In the genomic region with DNA sequence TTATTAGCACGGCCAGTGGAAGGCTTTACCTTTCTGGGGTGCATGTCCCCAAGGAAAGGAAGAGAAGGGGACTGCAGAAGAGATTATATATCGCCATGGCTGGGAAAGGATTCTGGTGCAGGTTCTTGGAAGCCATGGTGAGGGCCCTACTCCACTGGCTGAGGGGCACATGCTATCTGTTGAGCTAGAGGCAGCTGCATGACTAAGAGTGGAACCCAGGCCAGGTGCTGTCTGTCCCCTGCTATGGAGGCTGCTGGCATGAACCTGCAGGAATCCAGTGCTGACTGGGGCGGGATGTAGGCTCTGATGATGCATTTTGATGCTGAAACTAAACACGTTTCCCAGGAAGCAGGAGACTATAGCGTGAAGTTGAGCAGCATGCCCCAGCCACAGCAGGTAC, we compare ENCODE assay signal across 9 mouse cellular contexts.
DNase-seq lines count a peak whose midpoint lies in the region; ATAC-seq and TF ChIP-seq lines count a peak whose summit lies in the region.
"Had no signal": no experiment of that assay in that cellular context is flagged by ENCODE, and none has a peak within 500 bp of the region (broad histone marks: within the 10 kb centered on the region; RNA-seq: fewer than 3 reads in every experiment).

No protein-coding gene starts in this region.

- TF ChIP-seq EP300 in heart, postnatal 0 days (IDR thresholded peaks at IDR 0.05; ENCODE audit: low read depth) = no peak
- no peak for TF ChIP-seq EP300 in stomach, postnatal 0 days (optimal IDR thresholded peaks at IDR 0.05)

- H3K9me3 ChIP-seq in heart, postnatal 0 days (replicated peaks; ENCODE audit: control insufficient read depth, low read length) = no peaks in the 10 kb centered on the region
- no peaks in the 10 kb centered on the region for H3K9me3 ChIP-seq in midbrain, embryonic 12.5 days
- no peaks in the 10 kb centered on the region for H3K9me3 ChIP-seq in midbrain, embryonic 14.5 days (ENCODE audit: control insufficient read depth, low read length)
- no peaks in the 10 kb centered on the region for H3K9me3 ChIP-seq in hindbrain, embryonic 14.5 days (ENCODE audit: control insufficient read depth, low read length)
- H3K9me3 ChIP-seq in stomach, postnatal 0 days (ENCODE audit: control insufficient read depth, low read length) = no peaks in the 10 kb centered on the region

- intact Hi-C loops in heart, postnatal 25 days (cut with DNase I) = no loop called here

- H3K27ac ChIP-seq in heart, postnatal 0 days (ENCODE audit: low read depth) = peak overlapping the region; percentile 8; the same call in 1 of the 2 replicates
- 0 out of 2 replicates have a peak overlapping the region, but pooled peaks have one; percentile 25 for H3K27ac ChIP-seq in midbrain, embryonic 12.5 days (replicated peaks)
- no peak overlapping the region for H3K27ac ChIP-seq in midbrain, embryonic 14.5 days (replicated peaks; ENCODE audit: low read depth, low read length)
- H3K27ac ChIP-seq in hindbrain, embryonic 14.5 days = peak overlapping the region; percentile 32; the same call in 1 of the 2 replicates
- H3K27ac ChIP-seq in stomach, postnatal 0 days (replicated peaks) = peak overlapping the region; percentile 84

- TF ChIP-seq CTCF in heart, postnatal 0 days (IDR thresholded peaks at IDR 0.05; ENCODE audit: low read depth) = no peak
- no peak for TF ChIP-seq CTCF in stomach, postnatal 0 days (IDR thresholded peaks at IDR 0.05; ENCODE audit: low read depth)

- no peaks in the 10 kb centered on the region for H3K27me3 ChIP-seq in heart, postnatal 0 days (ENCODE audit: control insufficient read depth, insufficient read depth, low read length)
- H3K27me3 ChIP-seq in midbrain, embryonic 12.5 days = no peaks in the 10 kb centered on the region; the same call in 1 of the 2 replicates
- no peaks in the 10 kb centered on the region for H3K27me3 ChIP-seq in midbrain, embryonic 14.5 days (ENCODE audit: control insufficient read depth, insufficient read depth, low read length)
- no peaks in the 10 kb centered on the region for H3K27me3 ChIP-seq in hindbrain, embryonic 14.5 days (ENCODE audit: control insufficient read depth, insufficient read depth, low read length)
- no peaks in the 10 kb centered on the region for H3K27me3 ChIP-seq in stomach, postnatal 0 days (ENCODE audit: control insufficient read depth, insufficient read depth, low read length)

- H3K4me2 ChIP-seq in heart, postnatal 0 days (ENCODE audit: low read depth, low read length) = no peak overlapping the region
- H3K4me2 ChIP-seq in midbrain, embryonic 12.5 days (replicated peaks) = no peak overlapping the region
- H3K4me2 ChIP-seq in midbrain, embryonic 14.5 days (ENCODE audit: low read length) = no peak overlapping the region
- no peak overlapping the region for H3K4me2 ChIP-seq in hindbrain, embryonic 14.5 days (replicated peaks)
- no peak overlapping the region for H3K4me2 ChIP-seq in stomach, postnatal 0 days (replicated peaks; ENCODE audit: low read depth)

- H3K9ac ChIP-seq in heart, postnatal 0 days (replicated peaks; ENCODE audit: low read depth, low read length) = no peak overlapping the region
- H3K9ac ChIP-seq in midbrain, embryonic 12.5 days (replicated peaks) = no peak overlapping the region
- H3K9ac ChIP-seq in midbrain, embryonic 14.5 days (replicated peaks; ENCODE audit: low read length) = no peak overlapping the region
- H3K9ac ChIP-seq in hindbrain, embryonic 14.5 days = no peak overlapping the region
- peak overlapping the region; percentile 23; the same call in 1 of the 2 replicates for H3K9ac ChIP-seq in stomach, postnatal 0 days (ENCODE audit: low read length)

- peaks cover 13% of the 10 kb centered on the region for H3K4me1 ChIP-seq in heart, postnatal 0 days (ENCODE audit: control insufficient read depth, insufficient read depth)
- peaks cover 13% of the 10 kb centered on the region for H3K4me1 ChIP-seq in midbrain, embryonic 12.5 days
- no peaks in the 10 kb centered on the region for H3K4me1 ChIP-seq in midbrain, embryonic 14.5 days (ENCODE audit: control insufficient read depth, insufficient read depth, low read length)
- peaks cover 12% of the 10 kb centered on the region; the same call in 1 of the 2 replicates for H3K4me1 ChIP-seq in hindbrain, embryonic 14.5 days (replicated peaks; ENCODE audit: control insufficient read depth, insufficient read depth, low read length)
- H3K4me1 ChIP-seq in stomach, postnatal 0 days (replicated peaks; ENCODE audit: control insufficient read depth, insufficient read depth) = peaks cover 13% of the 10 kb centered on the region

- DNase-seq in heart, postnatal 0 days (ENCODE audit: low spot score) = no peak
- no peak for DNase-seq in heart, postnatal 25 days (ENCODE audit: low spot score)
- DNase-seq in midbrain, embryonic 14.5 days = no peak
- DNase-seq in hindbrain, embryonic 14.5 days (ENCODE audit: low spot score) = no peak
- no peak for DNase-seq in stomach, postnatal 0 days (ENCODE audit: low spot score)
- no peak for DNase-seq in layer of hippocampus, postnatal 36 days
- DNase-seq in left cerebral cortex, adult 18-20 months (ENCODE audit: low spot score in 2 of 2) = no peak
- DNase-seq: thymus, postnatal 25 days had no signal

- no peaks in the 10 kb centered on the region for H3K36me3 ChIP-seq in heart, postnatal 0 days (replicated peaks; ENCODE audit: control insufficient read depth, insufficient read depth, low read length)
- H3K36me3 ChIP-seq in midbrain, embryonic 12.5 days = no peaks in the 10 kb centered on the region
- H3K36me3 ChIP-seq in midbrain, embryonic 14.5 days (ENCODE audit: control insufficient read depth, insufficient read depth, low read length) = no peaks in the 10 kb centered on the region
- H3K36me3 ChIP-seq in hindbrain, embryonic 14.5 days (replicated peaks; ENCODE audit: control insufficient read depth, insufficient read depth) = no peaks in the 10 kb centered on the region
- no peaks in the 10 kb centered on the region for H3K36me3 ChIP-seq in stomach, postnatal 0 days (ENCODE audit: control insufficient read depth, insufficient read depth, low read length)

- H3K4me3 ChIP-seq in heart, postnatal 0 days (ENCODE audit: low read depth, low read length) = no peak overlapping the region
- H3K4me3 ChIP-seq in midbrain, embryonic 12.5 days = no peak overlapping the region
- H3K4me3 ChIP-seq in midbrain, embryonic 14.5 days (replicated peaks; ENCODE audit: low read depth, low read length) = no peak overlapping the region
- H3K4me3 ChIP-seq in hindbrain, embryonic 14.5 days (replicated peaks; ENCODE audit: low read length) = no peak overlapping the region
- no peak overlapping the region for H3K4me3 ChIP-seq in stomach, postnatal 0 days (ENCODE audit: low read depth, low read length)

- ATAC-seq in heart, postnatal 0 days (ENCODE audit: insufficient read depth, low read depth) = no peak
- no peak for ATAC-seq in midbrain, embryonic 12.5 days (ENCODE audit: low FRiP score, low read depth)
- ATAC-seq in midbrain, embryonic 14.5 days (ENCODE audit: low FRiP score, low TSS enrichment) = no peak
- no peak for ATAC-seq in hindbrain, embryonic 14.5 days (ENCODE audit: low FRiP score)
- ATAC-seq in stomach, postnatal 0 days (ENCODE audit: low FRiP score, low TSS enrichment) = no peak

- WGBS in heart, postnatal 0 days = 80% methylated on average over 5 of the region's 5 CpGs
- 70% methylated on average over 5 of the region's 5 CpGs for WGBS in midbrain, embryonic 12.5 days
- 75% methylated on average over 5 of the region's 5 CpGs for WGBS in midbrain, embryonic 14.5 days
- WGBS in hindbrain, embryonic 14.5 days = 74% methylated on average over 5 of the region's 5 CpGs
- WGBS in stomach, postnatal 0 days = 64% methylated on average over 5 of the region's 5 CpGs
